Mouse (Mus musculus): Measurements from ENCODE around the gene Abcg2. TPM values are rescaled to one million over a fixed set of nuclear protein-coding genes. Genes with fewer than 3 reads are reported as not detected.
A peak's percentile ranks its signal among the peaks of the same experiment; 100 is the strongest.
"Not testable (repeated sequence)": the region's sequence is repeated elsewhere in the genome, so short reads cannot be mapped to it uniquely, and the experiment has no call there.

The Abcg2 gene
- 16.4 and 16.8 TPM in 2 replicates for polyA plus RNA-seq (2012; rRNA removed)

GRCm38 (mm10) chr6:58584223-58584622, at the start of gene Abcg2:
Gene Abcg2 (plus strand): TSS chr6:58584523.
- not testable (repeated sequence) for H3K27ac ChIP-seq (ENCODE audit: insufficient read depth, low read length); H3K4me3 ChIP-seq (replicated peaks; ENCODE audit: insufficient read depth, low read depth, low read length); DNase-seq; H3K4me1 ChIP-seq (ENCODE audit: control insufficient read depth, insufficient read depth, low read length); H3K27me3 ChIP-seq (ENCODE audit: control insufficient read depth, insufficient read depth, low read length)
- 85% methylated on average over 3 of the region's 3 CpGs for WGBS

DNA sequence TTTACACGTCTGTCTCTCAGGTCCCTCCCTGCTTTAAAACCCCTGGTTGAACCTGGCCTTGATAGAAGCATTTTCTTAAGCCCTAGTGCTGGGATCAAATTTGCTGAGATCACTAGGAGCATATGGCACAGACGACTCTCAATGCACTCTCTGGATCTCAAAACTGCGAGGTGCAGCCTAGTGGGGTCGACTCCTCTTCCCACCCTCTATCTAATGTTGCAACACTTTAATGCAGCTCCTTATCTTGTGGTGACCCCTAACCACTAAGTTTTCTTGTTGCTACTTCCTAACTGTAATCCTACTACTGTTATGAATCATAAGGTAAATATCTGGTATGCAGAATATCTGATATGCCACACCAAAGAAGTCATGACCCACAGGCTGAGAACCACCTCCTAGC, 44.1 kb upstream of the Abcg2 start:
- H3K27ac ChIP-seq (ENCODE audit: insufficient read depth, low read length); H3K27me3 ChIP-seq (ENCODE audit: control insufficient read depth, insufficient read depth, low read length); H3K4me1 ChIP-seq (ENCODE audit: control insufficient read depth, insufficient read depth, low read length); H3K4me3 ChIP-seq (replicated peaks; ENCODE audit: insufficient read depth, low read depth, low read length); DNase-seq: not testable (repeated sequence)
- WGBS, result 54% methylated on average over 4 of the region's 4 CpGs

DNA sequence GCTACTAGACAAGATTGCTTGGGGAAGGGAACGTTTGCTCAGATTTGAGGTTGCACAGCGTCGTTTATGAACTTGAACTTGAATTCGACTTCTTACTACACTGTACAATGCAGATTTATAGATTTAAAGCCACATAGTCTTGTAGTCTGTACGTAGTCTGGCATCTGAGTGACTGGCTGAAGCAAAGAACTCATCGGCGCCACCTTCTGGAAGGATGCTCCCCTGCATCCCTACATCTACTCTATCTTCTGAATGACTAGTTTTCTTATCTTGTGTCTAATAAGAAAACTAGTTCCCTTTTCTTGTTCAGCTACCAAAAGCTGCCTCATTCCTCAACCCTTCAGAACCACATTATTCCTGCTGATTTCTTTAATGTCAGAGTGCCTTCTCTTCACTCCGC, 41.5 kb upstream of the Abcg2 start:
- 63% methylated on average over 8 of the region's 8 CpGs for WGBS
- peak; percentile 7; the same call in 1 of the 2 replicates for TF ChIP-seq CTCF (IDR thresholded peaks at IDR 0.05; ENCODE audit: borderline replicate concordance, insufficient read depth, low read depth, low read length)
- H3K4me1 ChIP-seq (ENCODE audit: control insufficient read depth, insufficient read depth, low read length), result not testable (repeated sequence)

DNA sequence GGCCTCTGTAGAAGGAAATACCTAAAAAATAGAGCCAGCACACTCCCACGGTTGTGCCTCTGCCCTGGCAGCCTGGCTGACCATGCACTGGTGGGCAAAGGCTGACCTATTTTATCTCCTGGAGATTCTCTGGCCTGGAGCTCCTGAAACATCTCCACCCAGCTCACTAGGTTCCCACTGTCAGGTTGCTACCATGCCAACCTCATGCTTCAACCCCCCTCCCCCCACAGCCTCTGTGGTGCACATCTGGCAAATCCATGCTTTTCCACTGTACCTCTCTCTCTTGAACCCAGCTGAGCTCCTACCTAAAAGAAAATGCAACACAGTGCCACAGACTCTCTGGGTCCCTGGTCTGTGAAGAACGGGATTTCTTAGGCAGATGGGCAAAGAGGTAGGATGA, 39.4 kb upstream of the Abcg2 start:
- not testable (repeated sequence) for DNase-seq; H3K4me3 ChIP-seq (replicated peaks; ENCODE audit: insufficient read depth, low read depth, low read length); H3K4me1 ChIP-seq (ENCODE audit: control insufficient read depth, insufficient read depth, low read length); H3K27me3 ChIP-seq (ENCODE audit: control insufficient read depth, insufficient read depth, low read length); H3K27ac ChIP-seq (ENCODE audit: insufficient read depth, low read length)
- 31% methylated on average over 2 of the region's 2 CpGs for WGBS

More for the DNA sequence above, 41.5 kb upstream of the Abcg2 start:
- not testable (repeated sequence) for H3K27ac ChIP-seq (ENCODE audit: insufficient read depth, low read length); H3K4me3 ChIP-seq (replicated peaks; ENCODE audit: insufficient read depth, low read depth, low read length); DNase-seq; H3K27me3 ChIP-seq (ENCODE audit: control insufficient read depth, insufficient read depth, low read length)

GRCm38 (mm10) chr6:58546050-58546449, 38.3 kb upstream of the Abcg2 start:
- H3K4me1 ChIP-seq (ENCODE audit: control insufficient read depth, insufficient read depth, low read length); H3K4me3 ChIP-seq (replicated peaks; ENCODE audit: insufficient read depth, low read depth, low read length); H3K27me3 ChIP-seq (ENCODE audit: control insufficient read depth, insufficient read depth, low read length); DNase-seq; H3K27ac ChIP-seq (ENCODE audit: insufficient read depth, low read length): not testable (repeated sequence)
- 35% methylated on average over 5 of the region's 5 CpGs for WGBS

- no peaks in the 10 kb centered on the region for H3K4me1 ChIP-seq (ENCODE audit: control insufficient read depth, insufficient read depth, low read length)
- no peak for TF ChIP-seq POLR2A (IDR thresholded peaks at IDR 0.05; ENCODE audit: borderline replicate concordance, insufficient read depth, low read length)
- peak; percentile 76 for TF ChIP-seq CTCF (IDR thresholded peaks at IDR 0.05; ENCODE audit: borderline replicate concordance, insufficient read depth, low read depth, low read length)
- no peak overlapping the region for H3K27ac ChIP-seq (ENCODE audit: insufficient read depth, low read length)
- H3K27me3 ChIP-seq (ENCODE audit: control insufficient read depth, insufficient read depth, low read length), result no peaks in the 10 kb centered on the region
- peak; percentile 20 to 42 for DNase-seq
- no peak overlapping the region for H3K4me3 ChIP-seq (replicated peaks; ENCODE audit: insufficient read depth, low read depth, low read length)
- WGBS, result 4% methylated on average over 4 of the region's 4 CpGs
Observed at GRCm38 (mm10) chr6:58546816-58547215, 37.5 kb upstream of the Abcg2 start.

- DNase-seq, result not testable (repeated sequence)
Observed at GRCm38 (mm10) chr6:58553812-58554211, 30.5 kb upstream of the Abcg2 start.

GRCm38 (mm10) chr6:58593987-58594844, 9.9 kb downstream of the Abcg2 start:
- not testable (repeated sequence) for H3K4me3 ChIP-seq (replicated peaks; ENCODE audit: insufficient read depth, low read depth, low read length); H3K27me3 ChIP-seq (ENCODE audit: control insufficient read depth, insufficient read depth, low read length); H3K4me1 ChIP-seq (ENCODE audit: control insufficient read depth, insufficient read depth, low read length); DNase-seq; H3K27ac ChIP-seq (ENCODE audit: insufficient read depth, low read length)
- 41% methylated on average over 3 of the region's 3 CpGs for WGBS

More at GRCm38 (mm10) chr6:58553812-58554211, 30.5 kb upstream of the Abcg2 start:
- H3K4me1 ChIP-seq (ENCODE audit: control insufficient read depth, insufficient read depth, low read length); H3K27me3 ChIP-seq (ENCODE audit: control insufficient read depth, insufficient read depth, low read length); H3K27ac ChIP-seq (ENCODE audit: insufficient read depth, low read length); H3K4me3 ChIP-seq (replicated peaks; ENCODE audit: insufficient read depth, low read depth, low read length): not testable (repeated sequence)

DNA sequence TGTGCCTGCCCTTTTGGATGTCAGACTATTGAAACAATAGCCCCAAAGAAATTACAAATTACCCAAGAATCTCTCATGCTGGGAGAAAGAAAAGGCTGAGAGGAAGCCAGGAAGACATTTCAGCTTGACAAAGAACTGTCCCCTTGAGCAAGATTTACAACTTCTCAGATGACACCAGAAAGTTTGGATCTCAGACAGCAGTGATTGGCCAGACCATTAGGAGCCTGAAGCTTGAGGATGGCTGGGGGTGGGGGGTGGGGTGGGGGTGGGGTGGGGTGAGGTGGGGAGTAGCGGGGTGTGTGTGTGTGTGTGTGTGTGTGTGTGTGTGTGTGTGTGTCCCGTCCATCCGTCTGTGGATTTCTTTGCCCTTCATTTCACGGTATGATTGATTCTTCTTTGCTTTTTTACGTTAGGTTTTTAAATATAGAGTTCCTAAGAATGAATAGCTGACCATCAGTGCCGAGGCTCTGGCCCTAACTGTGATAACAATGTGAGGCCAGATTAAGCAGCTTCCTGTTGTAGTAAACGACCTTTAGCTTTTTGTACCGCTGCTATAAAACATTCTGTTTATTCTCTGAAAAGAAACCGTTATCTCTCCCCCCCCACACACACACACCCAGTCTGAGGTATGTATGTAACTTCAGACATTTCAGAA, 11.4 kb downstream of the Abcg2 start:
- Histone ChIP-seq H3K27ac (ENCODE audit: insufficient read depth, low read length) (peak overlapping the region; percentile 59; the same call in 1 of the 2 replicates), H3K4me3 (replicated peaks; ENCODE audit: insufficient read depth, low read depth, low read length) (peak overlapping the region; percentile 59)
- not testable (repeated sequence) for DNase-seq; H3K27me3 ChIP-seq (ENCODE audit: control insufficient read depth, insufficient read depth, low read length); H3K4me1 ChIP-seq (ENCODE audit: control insufficient read depth, insufficient read depth, low read length)
- 9% methylated on average over 9 of the region's 9 CpGs for WGBS

Data from cerebellum, adult 2 months (tissue).